Mouse (Mus musculus) neural tube, postnatal 0 days (tissue): Measurements from ENCODE around the gene Nusap1. TPM values are rescaled to one million over a fixed set of nuclear protein-coding genes. Genes with fewer than 3 reads are reported as not detected.

Experiments used
- polyA plus RNA-seq: library from polyadenylated mRNA; unstranded; fragments of >200 nt; fragmentation: Nextera tagmentation; extraction: Ambion mirVana; gene quantifications from 2 replicates; pipeline ENCODE4 v1.2.1, GENCODE M21; 2015

The Nusap1 gene
- polyA plus RNA-seq: 5.2 and 5.5 TPM in 2 replicates

DNA sequence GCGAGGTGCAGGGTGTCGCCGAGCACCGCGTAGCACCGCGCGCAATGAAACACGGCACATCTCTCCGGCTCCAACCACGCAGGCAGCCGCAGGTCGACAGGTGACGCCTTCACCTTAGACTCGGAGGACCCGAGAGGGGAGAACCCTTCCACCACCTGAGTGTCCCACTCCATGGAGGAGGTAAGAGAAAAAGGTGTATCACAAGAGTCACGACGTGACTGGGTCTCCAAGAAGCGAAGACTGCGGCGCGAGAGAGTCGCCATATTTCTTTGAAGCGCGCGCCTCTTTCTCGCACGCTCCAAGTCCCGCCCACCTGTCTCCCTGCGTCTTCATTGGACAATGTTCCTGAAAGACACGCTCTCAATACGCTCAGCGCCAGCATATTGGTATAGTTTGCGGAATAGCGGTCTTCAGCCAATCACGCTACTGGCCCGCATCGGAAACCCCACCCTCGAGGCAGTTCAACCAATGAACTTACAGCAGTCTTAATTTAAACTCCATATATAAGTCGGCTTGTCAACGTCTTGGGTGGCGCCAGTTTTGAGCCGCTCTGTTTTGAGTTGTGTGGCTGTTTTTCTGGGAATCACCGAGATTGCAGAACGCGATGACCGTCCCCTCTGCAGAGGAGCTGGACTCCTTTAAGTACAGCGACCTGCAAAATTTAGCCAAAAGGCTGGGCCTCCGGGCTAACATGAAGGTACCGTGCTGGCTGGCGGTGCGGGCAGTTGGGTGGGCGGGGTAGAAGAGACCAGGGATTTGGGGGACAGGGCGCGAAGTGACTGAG, at the start of gene Nusap1, which contains the start of gene Oip5:
Gene Nusap1 (plus strand): TSS at position 100 of the 784 bp plus-strand sequence.
Gene Oip5 (minus strand): TSS at position 271 of the 784 bp plus-strand sequence.

GRCm38 (mm10) chr2:119662220-119663182, 44.4 kb downstream of the Nusap1 start, which contains the start of gene Ndufaf1:
Gene Ndufaf1 (minus strand): TSS chr2:119662827.

GRCm38 (mm10) chr2:119674525-119675214, 56.6 kb downstream of the Nusap1 start, which contains the start of gene Rtf1:
Gene Rtf1 (plus strand): TSS chr2:119675068.

Other genes with a start within 250 kb of the Nusap1 start
- 2.6 and 3.0 TPM in 2 replicates for gene Ino80, start 140.6 kb upstream of the Nusap1 start, polyA plus RNA-seq
- 0.84 and 1.8 TPM in 2 replicates for gene Exd1, start 70.7 kb upstream of the Nusap1 start, polyA plus RNA-seq
- 50.6 and 51.2 TPM in 2 replicates for gene Chp1, start 70.6 kb upstream of the Nusap1 start, polyA plus RNA-seq
- gene Oip5, start 171 bp downstream of the Nusap1 start, polyA plus RNA-seq: 2.6 and 4.2 TPM in 2 replicates
- gene Ndufaf1, start 44.5 kb downstream of the Nusap1 start, polyA plus RNA-seq: 45.1 and 46.3 TPM in 2 replicates
- 55.8 and 56.6 TPM in 2 replicates for gene Rtf1, start 56.8 kb downstream of the Nusap1 start, polyA plus RNA-seq
- 1.3 and 1.9 TPM in 2 replicates for gene Itpka, start 124.0 kb downstream of the Nusap1 start, polyA plus RNA-seq
- 2.3 and 2.7 TPM in 2 replicates for gene Ltk, start 142.1 kb downstream of the Nusap1 start, polyA plus RNA-seq
- 11.3 and 12.4 TPM in 2 replicates for gene Rpap1, start 169.2 kb downstream of the Nusap1 start, polyA plus RNA-seq
- gene Tyro3, start 179.4 kb downstream of the Nusap1 start, polyA plus RNA-seq: 20.5 and 20.7 TPM in 2 replicates